Mouse (Mus musculus): ENCODE results near the gene Rab11fip2.

Gene Rab11fip2

DNA sequence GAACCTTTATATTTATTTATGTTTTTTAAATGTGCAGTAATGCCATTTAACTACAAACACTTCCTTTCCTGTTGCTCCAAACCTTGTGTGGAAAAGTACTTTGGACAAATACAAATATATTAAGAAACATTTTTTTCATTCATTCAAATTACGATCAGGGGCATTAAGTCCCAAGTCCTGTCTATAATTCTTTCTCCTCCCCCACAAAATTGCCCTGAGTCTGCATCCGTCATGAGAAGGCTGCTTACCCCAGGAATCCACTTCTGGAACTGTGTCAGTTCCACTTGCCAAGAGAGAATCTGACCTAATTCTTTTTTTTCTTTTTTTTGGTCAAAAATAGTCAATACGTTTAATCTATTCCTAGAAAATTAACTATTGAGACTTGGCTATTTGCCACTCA is 90.4 kb downstream of the Rab11fip2 start:
- DNase-seq (ENCODE audit: low spot score in 2 of 2), result no peak

Measured in thymus, postnatal 10 days (tissue).